Mouse (Mus musculus) kidney, postnatal 25 days (tissue): ENCODE data around the gene Nfatc4.

Experiments
- DNase-seq, 2 experiments: peaks; one replicate each; pipeline ENCODE4 v3.0.0; 2021; ENCODE audit warnings: mixed read lengths in 2 of 2

The Nfatc4 gene

GRCm38 (mm10) chr14:55822435-55822990 lies 431 bp upstream of the Nfatc4 start:
- peak; percentile 87 to 89 for DNase-seq

GRCm38 (mm10) chr14:55824001-55824480 lies 1.1 kb downstream of the Nfatc4 start:
- DNase-seq = peak; percentile 60 to 64

GRCm38 (mm10) chr14:55824481-55825215 lies 1.7 kb downstream of the Nfatc4 start:
- DNase-seq = peak; percentile 52 to 54

GRCm38 (mm10) chr14:55825216-55826051 lies 2.5 kb downstream of the Nfatc4 start:
- peak in 1 of 2 experiments; percentile 6 for DNase-seq

GRCm38 (mm10) chr14:55826142-55826541 lies 3.2 kb downstream of the Nfatc4 start:
- peak in 1 of 2 experiments; percentile 2 for DNase-seq

GRCm38 (mm10) chr14:55826551-55827340 lies 3.8 kb downstream of the Nfatc4 start:
- peak in 1 of 2 experiments; percentile 0 for DNase-seq

GRCm38 (mm10) chr14:55828716-55829263 lies 5.8 kb downstream of the Nfatc4 start:
- DNase-seq = peak; percentile 44 to 61

- DNase-seq = no peak
Observed at GRCm38 (mm10) chr14:55829854-55830253, 6.9 kb downstream of the Nfatc4 start.

GRCm38 (mm10) chr14:55830331-55830730 lies 7.4 kb downstream of the Nfatc4 start:
- no peak for DNase-seq

- no peak for DNase-seq
Observed at GRCm38 (mm10) chr14:55833126-55833525, 10.2 kb downstream of the Nfatc4 start.

- no peak for DNase-seq
Observed at GRCm38 (mm10) chr14:55834808-55835533, 12.0 kb downstream of the Nfatc4 start.

- no peak for DNase-seq
Observed at GRCm38 (mm10) chr14:55838312-55838711, 15.4 kb downstream of the Nfatc4 start.

- DNase-seq = no peak
Observed at GRCm38 (mm10) chr14:55838740-55839139, 15.8 kb downstream of the Nfatc4 start.

- DNase-seq = no peak
Observed at GRCm38 (mm10) chr14:55840853-55841366, 18.0 kb downstream of the Nfatc4 start.

- DNase-seq = peak in 1 of 2 experiments; percentile 43
Observed at GRCm38 (mm10) chr14:55842794-55843193, 19.9 kb downstream of the Nfatc4 start.

- DNase-seq = peak; percentile 55 to 72
Observed at GRCm38 (mm10) chr14:55845506-55846294, 22.8 kb downstream of the Nfatc4 start.

- DNase-seq = no peak
Observed at GRCm38 (mm10) chr14:55850885-55851284, 27.9 kb downstream of the Nfatc4 start.

GRCm38 (mm10) chr14:55852646-55853551 lies 30.0 kb downstream of the Nfatc4 start:
- DNase-seq = no peak

GRCm38 (mm10) chr14:55853621-55854285 lies 30.8 kb downstream of the Nfatc4 start, which contains the start of gene Nynrin:
Gene Nynrin (plus strand): TSS chr14:55854010.
- DNase-seq = peak; percentile 72 to 87
